8 mouse cellular contexts compared by ENCODE assay signal in genomic region chr2:140427283-140427682, GRCm38 (mm10). TPM values are rescaled to one million over a fixed set of nuclear protein-coding genes. Genes with fewer than 3 reads are reported as not detected.
DNase-seq lines count a peak whose midpoint lies in the region; ATAC-seq and TF ChIP-seq lines count a peak whose summit lies in the region.

No protein-coding gene starts in this region.

- TF ChIP-seq POLR2A in brain, embryonic 14.5 days (IDR thresholded peaks at IDR 0.05; ENCODE audit: borderline replicate concordance, extremely low read depth, insufficient read depth, insufficient read length, poor library complexity, severe bottlenecking): no peak

- no peak overlapping the region for H3K4me2 ChIP-seq in lung, embryonic 14.5 days
- no peak overlapping the region for H3K4me2 ChIP-seq in stomach, postnatal 0 days (replicated peaks; ENCODE audit: low read depth)

- ATAC-seq in frontal cortex, adult (ENCODE audit: low TSS enrichment): peak; percentile 92
- ATAC-seq in lung, embryonic 14.5 days (ENCODE audit: insufficient read depth): peak; percentile 44; the same call in 1 of the 2 replicates
- ATAC-seq in stomach, postnatal 0 days (ENCODE audit: low FRiP score, low TSS enrichment): no peak

- H3K9ac ChIP-seq in lung, embryonic 14.5 days: no peak overlapping the region
- no peak overlapping the region for H3K9ac ChIP-seq in stomach, postnatal 0 days (ENCODE audit: low read length)

- DNase-seq in frontal cortex, postnatal 10 days (ENCODE audit: low spot score in 2 of 2): no peak
- DNase-seq in 3T3-L1 (ENCODE audit: low read depth, low spot score): peak; percentile 79
- peak; percentile 72 for DNase-seq in brain, embryonic 14.5 days (ENCODE audit: low read depth)
- DNase-seq in gonadal fat pad, adult 2 months (ENCODE audit: low read depth): peak; percentile 4
- peak; percentile 89 for DNase-seq in lung, embryonic 14.5 days
- DNase-seq in stomach, postnatal 0 days (ENCODE audit: low spot score): no peak
- DNase-seq in ovary, postnatal 36 days (ENCODE audit: low spot score): no peak

- no peaks in the 10 kb centered on the region for H3K27me3 ChIP-seq in lung, embryonic 14.5 days (ENCODE audit: insufficient read depth, low read length)
- no peaks in the 10 kb centered on the region for H3K27me3 ChIP-seq in stomach, postnatal 0 days (ENCODE audit: control insufficient read depth, insufficient read depth, low read length)

- H3K36me3 ChIP-seq in lung, embryonic 14.5 days (ENCODE audit: insufficient read depth): no peaks in the 10 kb centered on the region
- H3K36me3 ChIP-seq in stomach, postnatal 0 days (ENCODE audit: control insufficient read depth, insufficient read depth, low read length): no peaks in the 10 kb centered on the region

- no peak overlapping the region for H3K27ac ChIP-seq in lung, embryonic 14.5 days (ENCODE audit: low read depth)
- H3K27ac ChIP-seq in stomach, postnatal 0 days (replicated peaks): no peak overlapping the region

- 11% methylated on average over 4 of the region's 4 CpGs for WGBS in lung, embryonic 14.5 days
- WGBS in stomach, postnatal 0 days: 8% methylated on average over 4 of the region's 4 CpGs

- no peaks in the 10 kb centered on the region for H3K9me3 ChIP-seq in lung, embryonic 14.5 days (ENCODE audit: low read depth, low read length)
- no peaks in the 10 kb centered on the region for H3K9me3 ChIP-seq in stomach, postnatal 0 days (ENCODE audit: control insufficient read depth, low read length)

- TF ChIP-seq CTCF in brain, embryonic 14.5 days (IDR thresholded peaks at IDR 0.05; ENCODE audit: borderline replicate concordance, extremely low read depth, insufficient read depth, insufficient read length): peak; percentile 23; the same call in 1 of the 2 replicates
- peak; percentile 64 for TF ChIP-seq CTCF in lung, embryonic 14.5 days (IDR thresholded peaks at IDR 0.05; ENCODE audit: low read depth)
- TF ChIP-seq CTCF in stomach, postnatal 0 days (IDR thresholded peaks at IDR 0.05; ENCODE audit: low read depth): peak; percentile 79

- no peak overlapping the region for H3K4me3 ChIP-seq in lung, embryonic 14.5 days (ENCODE audit: low read depth, low read length)
- no peak overlapping the region for H3K4me3 ChIP-seq in stomach, postnatal 0 days (ENCODE audit: low read depth, low read length)

- no peaks in the 10 kb centered on the region for H3K4me1 ChIP-seq in lung, embryonic 14.5 days (ENCODE audit: insufficient read depth)
- no peaks in the 10 kb centered on the region for H3K4me1 ChIP-seq in stomach, postnatal 0 days (replicated peaks; ENCODE audit: control insufficient read depth, insufficient read depth)

- no peak for TF ChIP-seq EP300 in stomach, postnatal 0 days (optimal IDR thresholded peaks at IDR 0.05)

RNA-seq across cellular contexts. Expression of gene Macrod2, which starts 32.2 kb away (rescaled TPM):
- polyA plus RNA-seq in brain, embryonic 14.5 days (2012; rRNA removed): 13.8 and 24.1 TPM in 2 replicates
- polyA plus RNA-seq in gonadal fat pad, adult 2 months (2012; rRNA removed): 2.5 and 3.2 TPM in 2 replicates
- 31.1 and 31.9 TPM in 2 replicates for polyA plus RNA-seq in lung, embryonic 14.5 days (2014; fragmentation: Nextera tagmentation; extraction: Ambion mirVana)
- polyA plus RNA-seq in stomach, postnatal 0 days (2015; fragmentation: Nextera tagmentation; extraction: Ambion mirVana): 28.5 and 31.9 TPM in 2 replicates

RNA-seq across cellular contexts. Expression of gene Sel1l2, which starts 37.8 kb away (rescaled TPM):
- polyA plus RNA-seq in brain, embryonic 14.5 days (2012; rRNA removed): not detected in 2 replicates
- polyA plus RNA-seq in gonadal fat pad, adult 2 months (2012; rRNA removed): not detected in 2 replicates
- not detected in 2 replicates for polyA plus RNA-seq in lung, embryonic 14.5 days (2014; fragmentation: Nextera tagmentation; extraction: Ambion mirVana)
- polyA plus RNA-seq in stomach, postnatal 0 days (2015; fragmentation: Nextera tagmentation; extraction: Ambion mirVana): not detected in 2 replicates

Comparison
In these comparisons a context has a peak if more than half of its experiments do, and no peak if none do; other contexts are left out.
1. DNase-seq: peak in 3T3-L1 (single experiment), brain, embryonic 14.5 days (single experiment), gonadal fat pad, adult 2 months (single experiment) and lung, embryonic 14.5 days (single experiment); none in frontal cortex, postnatal 10 days (0 of 2), stomach, postnatal 0 days (single experiment) and ovary, postnatal 36 days (single experiment).
2. CTCF ChIP-seq: peak in every context shown above with its lines; median percentile 79 in stomach, postnatal 0 days; 64 in lung, embryonic 14.5 days; 23 in brain, embryonic 14.5 days.